Mouse (Mus musculus): Measurements from ENCODE around the gene Arhgef12. TPM values are rescaled to one million over a fixed set of nuclear protein-coding genes. Genes with fewer than 3 reads are reported as not detected.

Gene Arhgef12
- polyA plus RNA-seq, 1 experiment, result 6.4 TPM

GRCm38 (mm10) chr9:43065231-43065630, 41.8 kb downstream of the Arhgef12 start:
- no peak for TF ChIP-seq GATA1 (IDR thresholded peaks at IDR 0.05; ENCODE audit: low read length)

- no peak for TF ChIP-seq GATA1 (IDR thresholded peaks at IDR 0.05; ENCODE audit: low read length)
These were observed 45.5 kb downstream of the Arhgef12 start for GRCm38 (mm10) chr9:43061545-43061944.

GRCm38 (mm10) chr9:43050391-43050790, 56.6 kb downstream of the Arhgef12 start:
- TF ChIP-seq GATA1 (IDR thresholded peaks at IDR 0.05; ENCODE audit: low read length), result no peak

- no peak for TF ChIP-seq GATA1 (IDR thresholded peaks at IDR 0.05; ENCODE audit: low read length)
These were observed 62.6 kb downstream of the Arhgef12 start for GRCm38 (mm10) chr9:43044481-43044880.

GRCm38 (mm10) chr9:43038466-43038865, 68.6 kb downstream of the Arhgef12 start:
- TF ChIP-seq GATA1 (IDR thresholded peaks at IDR 0.05; ENCODE audit: low read length), result no peak

- TF ChIP-seq GATA1 (IDR thresholded peaks at IDR 0.05; ENCODE audit: low read length), result no peak
These were observed 71.8 kb downstream of the Arhgef12 start for GRCm38 (mm10) chr9:43035208-43035607.

GRCm38 (mm10) chr9:43034273-43034672, 72.8 kb downstream of the Arhgef12 start:
- no peak for TF ChIP-seq GATA1 (IDR thresholded peaks at IDR 0.05; ENCODE audit: low read length)

- no peak for TF ChIP-seq GATA1 (IDR thresholded peaks at IDR 0.05; ENCODE audit: low read length)
These were observed 79.3 kb downstream of the Arhgef12 start for GRCm38 (mm10) chr9:43027757-43028156.

GRCm38 (mm10) chr9:43021515-43022251, 85.4 kb downstream of the Arhgef12 start:
- no peak for TF ChIP-seq GATA1 (IDR thresholded peaks at IDR 0.05; ENCODE audit: low read length)

GRCm38 (mm10) chr9:43019656-43020055, 87.4 kb downstream of the Arhgef12 start:
- no peak for TF ChIP-seq GATA1 (IDR thresholded peaks at IDR 0.05; ENCODE audit: low read length)

GRCm38 (mm10) chr9:43015786-43016185, 91.3 kb downstream of the Arhgef12 start:
- no peak for TF ChIP-seq GATA1 (IDR thresholded peaks at IDR 0.05; ENCODE audit: low read length)

- TF ChIP-seq GATA1 (IDR thresholded peaks at IDR 0.05; ENCODE audit: low read length), result no peak
These were observed 91.7 kb downstream of the Arhgef12 start for GRCm38 (mm10) chr9:43015366-43015765.

GRCm38 (mm10) chr9:43014886-43015285, 92.2 kb downstream of the Arhgef12 start:
- no peak for TF ChIP-seq GATA1 (IDR thresholded peaks at IDR 0.05; ENCODE audit: low read length)

- no peak for TF ChIP-seq GATA1 (IDR thresholded peaks at IDR 0.05; ENCODE audit: low read length)
These were observed 94.5 kb downstream of the Arhgef12 start for GRCm38 (mm10) chr9:43012541-43012940.

- TF ChIP-seq GATA1 (IDR thresholded peaks at IDR 0.05; ENCODE audit: low read length), result no peak
These were observed 96.0 kb downstream of the Arhgef12 start for GRCm38 (mm10) chr9:43011061-43011460.

GRCm38 (mm10) chr9:43003881-43004280, 103.2 kb downstream of the Arhgef12 start:
- no peak for TF ChIP-seq GATA1 (IDR thresholded peaks at IDR 0.05; ENCODE audit: low read length)

- TF ChIP-seq GATA1 (IDR thresholded peaks at IDR 0.05; ENCODE audit: low read length), result no peak
These were observed 104.0 kb downstream of the Arhgef12 start for GRCm38 (mm10) chr9:43003017-43003416.

Measured in G1E-ER4 (cell line).